Mouse (Mus musculus): Measurements from ENCODE around the gene Thrap3.
"Not testable (repeated sequence)": the region's sequence is repeated elsewhere in the genome, so short reads cannot be mapped to it uniquely, and the experiment has no call there.

The Thrap3 gene

GRCm38 (mm10) chr4:126168851-126169250 lies 33.7 kb downstream of the Thrap3 start:
- no peak for DNase-seq (ENCODE audit: extremely low spot score, low read depth, low spot score)

GRCm38 (mm10) chr4:126166084-126166483 lies 36.5 kb downstream of the Thrap3 start:
- DNase-seq (ENCODE audit: extremely low spot score, low read depth, low spot score), result no peak

DNA sequence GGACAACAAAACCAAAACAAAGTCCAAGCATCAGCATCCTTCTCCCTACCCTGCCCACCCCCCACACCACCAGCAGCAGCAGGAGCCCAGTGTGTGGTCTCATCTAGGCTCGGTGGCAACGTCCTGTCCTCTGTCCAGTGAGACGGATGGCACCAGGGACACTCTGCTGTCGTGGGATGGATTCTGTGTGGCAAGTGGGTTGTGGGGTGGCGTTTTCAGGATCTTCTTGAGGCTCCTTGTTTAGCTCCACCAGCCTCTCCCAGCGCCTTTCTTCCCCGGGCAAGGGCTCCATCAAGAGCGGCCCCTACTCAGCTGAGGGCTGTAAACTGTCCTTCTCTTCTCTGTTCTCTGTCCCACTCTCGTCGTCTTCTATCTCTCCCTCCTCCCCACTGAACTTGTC lies 37.5 kb downstream of the Thrap3 start:
- DNase-seq (ENCODE audit: extremely low spot score, low read depth, low spot score), result not testable (repeated sequence)

DNA sequence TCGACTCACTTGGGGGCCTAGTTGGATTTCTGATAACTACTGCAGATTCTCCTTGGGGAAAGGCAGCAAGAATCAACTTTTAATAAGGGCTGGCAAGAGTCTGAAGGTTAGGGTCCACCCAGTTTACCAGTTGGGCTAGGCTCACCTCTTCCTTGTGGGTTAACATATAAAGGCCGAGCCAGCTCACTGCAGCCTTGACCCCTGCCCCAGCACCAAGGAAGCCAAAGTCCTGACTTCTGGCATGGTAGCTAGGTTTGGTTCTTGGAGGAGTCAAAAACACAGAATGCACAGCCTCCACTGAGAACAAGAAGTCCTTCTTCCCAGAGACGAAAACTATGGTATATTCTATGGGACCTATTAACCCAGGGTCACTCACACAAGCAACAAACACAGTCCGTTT lies 38.9 kb downstream of the Thrap3 start:
- DNase-seq (ENCODE audit: extremely low spot score, low read depth, low spot score), result no peak

GRCm38 (mm10) chr4:126163067-126163659 lies 39.4 kb downstream of the Thrap3 start, which contains the start of gene Sh3d21:
TSS of gene Sh3d21 (minus strand) at chr4:126163491.
- no peak for DNase-seq (ENCODE audit: extremely low spot score, low read depth, low spot score)

DNA sequence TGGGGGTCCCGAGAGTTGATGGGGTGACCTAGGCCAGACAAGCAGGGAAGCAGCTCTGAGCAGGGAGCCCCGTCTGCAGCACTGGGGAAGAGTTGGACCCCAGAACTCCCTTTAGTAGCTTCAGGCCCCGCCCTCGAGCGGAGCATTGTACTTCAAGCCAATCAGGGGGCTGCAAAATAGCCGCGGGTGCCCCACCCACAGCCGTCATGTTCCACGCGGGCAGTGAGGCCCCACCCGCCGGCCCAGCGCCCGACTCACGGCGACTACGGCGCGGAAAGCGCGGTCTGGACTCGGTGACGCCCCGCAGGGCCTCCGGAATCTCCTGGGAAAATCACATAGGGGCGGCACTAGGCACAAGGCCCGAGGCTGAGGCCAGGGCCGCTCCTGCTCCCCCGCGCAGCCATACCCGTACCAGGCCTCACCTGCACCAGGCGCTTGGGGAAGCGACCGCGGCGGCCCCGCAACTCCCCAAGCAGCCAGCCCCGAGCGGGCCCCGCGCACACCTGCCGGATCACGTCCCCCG lies 40.0 kb downstream of the Thrap3 start:
- DNase-seq (ENCODE audit: extremely low spot score, low read depth, low spot score), result no peak

- DNase-seq (ENCODE audit: extremely low spot score, low read depth, low spot score), result no peak
Measured at GRCm38 (mm10) chr4:126161986-126162385, 40.6 kb downstream of the Thrap3 start.

DNA sequence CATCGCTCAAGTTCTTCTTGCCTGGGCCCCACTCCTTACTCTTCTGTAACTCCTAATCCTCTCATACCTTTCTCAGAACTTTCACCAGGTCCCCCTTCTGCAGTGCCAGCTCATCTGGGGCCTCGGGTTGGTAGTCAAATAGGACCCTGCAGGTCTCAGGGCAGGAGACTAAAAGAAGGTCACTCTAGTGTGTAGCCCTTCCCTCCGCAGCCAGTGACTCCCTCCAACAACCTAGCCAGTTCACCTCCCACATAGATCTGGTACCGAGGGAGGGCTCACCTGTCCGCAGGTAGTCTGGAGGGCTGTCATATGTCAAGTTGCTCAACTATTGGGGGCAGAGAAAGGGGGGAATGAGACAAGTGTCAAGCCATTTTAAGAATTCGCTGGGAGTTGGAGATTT lies 41.1 kb downstream of the Thrap3 start:
- no peak for DNase-seq (ENCODE audit: extremely low spot score, low read depth, low spot score)

DNA sequence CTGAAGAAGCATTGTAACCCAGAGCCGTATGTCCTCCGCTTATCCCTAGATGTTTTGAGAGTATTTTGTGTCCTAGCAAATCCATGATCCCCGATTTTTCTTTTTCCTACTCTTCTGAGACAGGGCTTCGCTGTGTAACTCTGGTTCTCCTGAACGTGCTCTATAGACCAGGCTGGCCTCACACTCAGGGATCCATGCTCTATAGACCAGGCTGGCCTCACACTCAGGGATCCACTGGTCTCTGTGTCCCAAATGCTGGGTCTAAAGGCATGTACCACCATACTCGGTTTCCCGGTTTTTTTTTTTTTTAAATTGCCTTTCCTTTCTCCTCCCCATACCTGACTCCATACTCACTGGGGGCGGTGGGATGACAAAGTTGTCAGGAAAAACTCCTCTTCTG lies 41.6 kb downstream of the Thrap3 start:
- DNase-seq (ENCODE audit: extremely low spot score, low read depth, low spot score), result no peak

GRCm38 (mm10) chr4:126159455-126159854 lies 43.1 kb downstream of the Thrap3 start:
- no peak for DNase-seq (ENCODE audit: extremely low spot score, low read depth, low spot score)

DNA sequence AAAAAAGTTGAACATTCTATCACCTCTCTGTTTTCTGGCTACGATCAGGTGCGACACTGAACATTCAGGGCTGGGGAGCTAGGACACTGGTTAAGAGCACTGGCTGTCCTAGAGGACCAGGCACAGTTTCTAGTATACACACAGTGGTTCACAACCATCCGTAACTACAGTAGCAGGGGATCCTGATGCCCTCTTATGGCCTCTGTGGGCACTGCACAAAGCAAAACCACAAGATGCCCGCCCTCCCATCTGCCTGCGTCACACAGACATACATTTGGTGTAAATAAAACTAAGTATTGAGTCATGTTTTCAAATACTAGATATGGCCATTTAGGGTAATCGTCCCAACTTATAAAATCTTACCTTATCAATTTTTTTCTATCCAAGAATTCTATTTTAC lies 45.0 kb downstream of the Thrap3 start:
- DNase-seq (ENCODE audit: extremely low spot score, low read depth, low spot score), result no peak

GRCm38 (mm10) chr4:126156617-126157016 lies 45.9 kb downstream of the Thrap3 start:
- no peak for DNase-seq (ENCODE audit: extremely low spot score, low read depth, low spot score)

GRCm38 (mm10) chr4:126155869-126156268 lies 46.7 kb downstream of the Thrap3 start:
- no peak for DNase-seq (ENCODE audit: extremely low spot score, low read depth, low spot score)

- no peak for DNase-seq (ENCODE audit: extremely low spot score, low read depth, low spot score)
Measured at GRCm38 (mm10) chr4:126155183-126155582, 47.4 kb downstream of the Thrap3 start.

- no peak for DNase-seq (ENCODE audit: extremely low spot score, low read depth, low spot score)
Measured at GRCm38 (mm10) chr4:126152864-126153263, 49.7 kb downstream of the Thrap3 start.

DNA sequence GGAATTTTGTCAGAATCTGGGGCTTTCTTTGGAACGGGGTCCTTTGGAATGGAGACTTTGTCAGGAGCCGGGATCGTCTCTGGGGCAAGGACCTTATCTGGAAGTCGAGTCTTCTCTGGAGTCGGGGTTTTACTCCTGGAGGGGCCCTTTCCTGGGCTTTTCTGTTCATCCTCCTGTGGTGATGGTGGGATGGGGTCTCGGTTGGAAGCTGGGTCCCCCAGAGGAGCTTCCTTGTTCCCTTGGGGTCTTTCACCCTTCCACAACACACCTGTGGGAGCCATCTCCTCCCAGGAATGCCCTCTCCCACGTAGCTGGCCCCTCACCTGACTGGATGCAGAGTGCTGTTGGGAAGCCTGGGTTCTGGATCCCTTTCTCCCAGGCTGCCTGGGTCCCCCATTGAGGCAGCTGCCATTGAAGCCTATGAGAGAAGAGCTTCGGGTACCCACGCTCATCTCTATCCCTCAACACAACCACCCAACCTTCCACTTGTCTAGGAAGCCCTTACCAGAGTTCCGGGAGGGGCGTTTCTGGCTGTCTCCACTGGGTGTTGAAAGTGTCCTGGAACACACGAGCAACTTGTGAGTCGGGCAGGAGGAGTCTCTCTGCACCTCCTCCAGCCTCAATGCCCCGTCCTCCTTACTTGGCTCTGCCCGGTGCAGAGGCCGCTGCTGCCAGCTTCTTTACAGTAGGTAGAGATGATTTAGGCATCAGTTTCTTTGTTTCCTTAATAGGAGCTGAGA lies 50.7 kb downstream of the Thrap3 start:
- no peak for DNase-seq (ENCODE audit: extremely low spot score, low read depth, low spot score)

GRCm38 (mm10) chr4:126150949-126151320 lies 51.6 kb downstream of the Thrap3 start:
- no peak for DNase-seq (ENCODE audit: extremely low spot score, low read depth, low spot score)

DNA sequence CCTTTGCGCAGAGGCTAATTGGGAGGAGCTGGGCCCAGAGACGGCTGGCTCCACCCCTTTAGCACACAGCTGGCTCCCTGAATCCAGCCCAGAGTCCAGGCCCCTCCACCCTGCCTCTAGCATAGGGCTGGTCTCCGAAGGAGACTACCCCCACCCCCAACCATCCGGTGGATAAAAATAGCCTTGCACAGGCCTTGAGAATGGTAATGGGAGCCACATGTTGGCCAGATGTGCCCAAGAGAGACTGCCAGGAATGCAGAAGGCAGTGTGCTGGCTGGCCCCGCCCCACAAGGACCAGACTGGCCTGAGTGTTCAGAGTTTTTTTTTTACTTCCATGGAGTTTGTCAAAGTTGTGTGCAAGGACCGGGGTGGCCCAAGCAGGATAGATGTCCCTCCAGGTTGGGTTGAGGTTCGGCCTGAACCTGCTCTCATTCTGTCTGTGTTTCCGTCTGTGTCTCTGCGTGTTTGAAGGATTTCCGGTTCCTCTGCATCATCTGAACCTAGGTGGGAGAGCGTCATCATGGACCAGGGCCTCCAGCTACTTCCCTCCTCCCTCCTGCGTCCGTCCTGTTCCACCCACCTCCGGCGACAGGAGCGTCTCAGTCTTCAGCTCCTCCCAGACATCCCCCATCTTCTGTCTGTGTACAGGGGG lies 52.1 kb downstream of the Thrap3 start:
- DNase-seq (ENCODE audit: extremely low spot score, low read depth, low spot score), result peak; percentile 99

- no peak for DNase-seq (ENCODE audit: extremely low spot score, low read depth, low spot score)
Measured at GRCm38 (mm10) chr4:126149798-126150197, 52.8 kb downstream of the Thrap3 start.

DNA sequence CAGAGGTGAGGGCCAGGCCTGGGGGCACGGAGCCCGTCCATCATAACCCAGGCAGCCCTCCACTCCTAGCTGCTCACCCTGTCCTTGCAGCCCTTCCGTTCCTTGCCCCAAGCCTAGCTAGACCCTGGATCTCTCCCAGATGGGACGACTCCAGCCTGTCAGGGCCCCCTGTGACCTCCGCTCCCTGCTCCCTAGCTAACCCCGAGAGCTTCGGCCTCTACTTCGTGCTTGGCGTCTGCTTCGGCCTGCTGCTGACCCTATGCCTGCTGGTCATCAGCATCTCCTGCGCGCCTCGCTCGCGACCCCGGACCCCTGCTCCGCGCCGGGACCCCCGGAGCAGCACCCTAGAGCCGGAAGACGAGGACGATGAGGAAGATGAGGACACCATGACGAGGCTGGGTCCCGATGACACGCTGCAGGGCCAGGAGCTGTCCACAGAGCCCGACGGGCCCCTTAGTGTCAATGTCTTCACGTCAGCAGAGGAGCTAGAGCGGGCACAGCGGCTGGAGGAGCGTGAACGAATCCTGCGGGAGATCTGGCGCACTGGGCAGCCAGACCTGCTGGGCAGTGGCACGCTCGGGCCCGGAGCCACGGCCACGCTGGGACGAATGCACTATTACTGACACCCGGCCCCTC lies 53.4 kb downstream of the Thrap3 start:
- DNase-seq (ENCODE audit: extremely low spot score, low read depth, low spot score), result no peak

- no peak for DNase-seq (ENCODE audit: extremely low spot score, low read depth, low spot score)
Measured at GRCm38 (mm10) chr4:126148161-126148961, 54.2 kb downstream of the Thrap3 start.
